Mouse (Mus musculus) spleen, adult 2 months (tissue): ENCODE measurements around the gene Olfr543.

Source experiments
- CTCF ChIP-seq: fragments of 200-500 bp; IDR thresholded peaks from 2 replicates; pipeline ENCODE4 v1.5.1; 2011; ENCODE audit warnings: mild to moderate bottlenecking, inconsistent platforms; ENCODE audit not compliant: insufficient read depth, insufficient read length, insufficient replicate concordance; ENCODE audit errors: extremely low read depth
- POLR2A ChIP-seq: fragments of 200-500 bp; IDR thresholded peaks from 2 replicates; pipeline ENCODE4 v1.6.1; 2011; ENCODE audit warnings: low read depth, low read length, inconsistent platforms

DNA sequence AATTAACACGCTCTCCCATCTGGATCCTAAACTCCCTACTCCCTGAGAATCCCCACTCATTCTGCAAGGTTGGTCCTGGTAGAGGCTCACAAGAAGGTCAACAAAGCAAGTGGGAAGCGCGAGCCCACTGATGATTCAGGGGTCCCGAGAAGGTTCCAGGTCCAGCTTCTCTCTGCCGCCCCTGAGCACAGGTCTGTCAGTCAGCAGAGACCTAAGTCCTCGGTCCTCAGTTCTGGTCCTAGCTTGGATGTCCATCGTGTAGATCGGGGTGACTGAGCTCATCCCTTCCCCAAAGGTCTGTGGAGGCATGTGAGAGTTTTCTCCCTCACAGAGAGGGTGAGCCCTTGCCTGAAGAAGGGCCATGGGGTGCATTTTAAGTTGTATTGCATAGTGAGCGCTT lies 26.6 kb upstream of the Olfr543 start:
- TF ChIP-seq CTCF: no peak
- no peak for TF ChIP-seq POLR2A
